Mouse (Mus musculus) thymus, adult 18-20 months (tissue): ENCODE measurements around the gene Rps6kc1.

Source experiments
- DNase-seq, 2 experiments: peaks; one replicate each; pipeline ENCODE4 v3.0.0; 2022; ENCODE audit warnings: mixed read lengths in 2 of 2

Gene Rps6kc1

DNA sequence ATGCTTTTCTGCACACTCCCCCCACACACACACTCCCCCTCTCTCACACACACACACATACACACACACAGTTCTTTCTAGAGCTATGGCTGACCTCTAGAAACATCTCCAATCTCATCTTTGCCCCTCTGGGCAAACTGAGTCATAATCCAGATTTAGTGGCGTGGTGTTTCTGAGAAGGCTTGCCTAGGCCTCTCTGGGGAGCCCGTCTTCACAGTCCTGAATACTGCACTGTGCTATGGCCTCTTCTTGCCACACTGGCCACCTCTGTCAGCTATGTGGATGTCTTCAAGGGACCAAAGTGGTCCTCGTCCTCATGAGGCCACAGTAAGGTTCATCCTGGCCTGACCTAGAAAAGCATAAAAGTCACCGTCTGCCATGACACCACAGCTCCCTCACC, 247.6 kb downstream of the Rps6kc1 start:
- no peak for DNase-seq

- no peak for DNase-seq
Observed at GRCm38 (mm10) chr1:190662736-190663135, 248.8 kb downstream of the Rps6kc1 start.

DNA sequence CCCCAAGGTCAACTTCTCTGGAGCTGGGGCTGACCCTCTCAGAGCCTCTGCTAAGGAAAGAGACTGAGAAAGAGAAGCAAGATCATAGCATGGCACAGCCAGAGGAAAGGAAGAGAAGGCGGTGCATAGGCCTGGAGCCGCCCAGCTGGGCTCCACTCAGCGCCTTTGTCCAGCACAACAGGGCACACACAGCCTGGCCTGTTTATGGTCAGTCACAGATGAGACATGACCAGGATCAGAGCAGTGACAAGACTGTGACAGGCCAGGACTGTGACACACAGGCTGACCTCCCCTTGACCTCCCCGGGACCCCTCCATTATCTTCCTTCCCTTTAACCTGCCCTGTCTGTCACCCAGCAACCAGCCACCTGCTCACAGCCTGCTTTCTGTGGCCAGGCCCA, 249.8 kb downstream of the Rps6kc1 start:
- no peak for DNase-seq

DNA sequence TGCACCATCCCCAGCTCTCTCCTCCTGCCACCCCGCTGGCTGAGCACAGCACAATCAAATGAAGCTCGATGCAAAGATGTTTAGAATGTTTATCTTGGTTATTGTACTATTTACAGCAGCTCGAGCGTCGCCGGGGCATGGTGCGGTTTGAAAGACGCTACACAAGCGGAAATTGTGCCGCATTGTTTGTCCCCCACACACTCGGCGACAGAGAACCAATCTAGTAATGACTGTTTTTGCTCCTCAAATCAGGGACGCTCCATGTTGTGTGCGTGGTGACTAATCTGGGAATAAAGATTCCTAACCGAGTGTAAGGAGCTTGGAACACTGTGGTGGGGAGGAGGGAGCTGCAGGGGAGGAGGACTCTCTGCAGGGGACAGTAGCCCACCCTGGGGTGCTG, 250.3 kb downstream of the Rps6kc1 start:
- no peak for DNase-seq

- no peak for DNase-seq
Observed at GRCm38 (mm10) chr1:190659722-190660502, 251.7 kb downstream of the Rps6kc1 start.

DNA sequence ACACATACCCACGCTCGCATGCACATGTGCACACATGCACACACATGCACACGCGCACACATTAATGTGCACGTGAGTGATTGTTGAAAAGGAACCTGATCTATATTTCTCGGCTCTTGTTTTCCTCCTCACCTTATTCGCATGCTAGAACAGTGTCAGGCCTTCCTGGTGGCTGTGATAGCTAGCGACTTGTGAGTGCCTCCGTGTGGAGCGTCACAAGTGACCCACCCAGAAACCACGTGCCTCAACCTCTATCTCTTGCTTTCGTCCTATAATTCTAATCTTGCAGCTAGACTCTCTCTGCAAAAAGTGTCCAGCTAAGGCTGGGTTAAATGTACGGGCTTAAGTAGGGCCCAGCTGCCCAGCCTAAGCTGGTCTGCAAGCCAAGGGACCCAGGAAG, 253.3 kb downstream of the Rps6kc1 start:
- no peak for DNase-seq

- DNase-seq: no peak
Observed at GRCm38 (mm10) chr1:190656089-190656488, 255.5 kb downstream of the Rps6kc1 start.

DNA sequence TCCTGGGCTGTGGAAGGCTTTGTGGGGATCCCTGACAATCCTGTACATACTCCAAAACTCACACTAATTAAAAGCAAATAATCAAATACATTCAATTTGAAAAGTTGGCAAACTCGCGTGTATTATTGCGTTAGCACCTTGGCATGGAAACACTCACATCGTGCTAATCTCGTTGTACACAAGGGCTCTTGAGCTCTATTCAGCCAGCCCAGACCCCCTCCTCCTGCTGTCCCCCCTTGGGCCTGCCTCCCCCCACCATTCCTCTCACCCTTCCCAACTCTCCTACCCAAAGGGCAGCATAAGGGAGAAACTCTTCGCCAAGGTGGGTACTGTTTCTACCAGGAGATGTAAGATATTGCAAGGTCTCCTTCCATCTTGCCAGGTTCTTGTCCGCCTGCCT, 255.9 kb downstream of the Rps6kc1 start:
- DNase-seq: no peak

DNA sequence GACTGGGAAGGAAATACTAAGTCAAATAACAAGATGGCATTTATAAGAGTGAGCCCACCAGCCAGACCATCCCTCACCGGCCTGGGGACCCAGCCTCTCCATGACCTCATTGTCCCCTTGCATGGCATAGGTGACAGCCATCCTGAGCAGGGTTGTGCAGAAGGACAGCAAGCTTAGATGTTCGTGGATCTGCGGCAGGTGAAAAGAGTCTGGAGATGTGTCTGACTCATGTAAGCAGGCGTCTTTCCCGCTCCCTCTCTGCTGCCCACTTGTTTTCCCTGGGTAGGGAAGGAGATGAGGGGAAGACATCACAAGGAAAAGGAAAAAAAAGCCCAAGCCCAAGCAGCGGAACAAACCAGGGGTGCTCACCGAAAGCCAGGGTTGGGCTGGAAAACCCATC, 256.5 kb downstream of the Rps6kc1 start:
- no peak for DNase-seq

- no peak for DNase-seq
Observed at GRCm38 (mm10) chr1:190654694-190655001, 256.9 kb downstream of the Rps6kc1 start.

DNA sequence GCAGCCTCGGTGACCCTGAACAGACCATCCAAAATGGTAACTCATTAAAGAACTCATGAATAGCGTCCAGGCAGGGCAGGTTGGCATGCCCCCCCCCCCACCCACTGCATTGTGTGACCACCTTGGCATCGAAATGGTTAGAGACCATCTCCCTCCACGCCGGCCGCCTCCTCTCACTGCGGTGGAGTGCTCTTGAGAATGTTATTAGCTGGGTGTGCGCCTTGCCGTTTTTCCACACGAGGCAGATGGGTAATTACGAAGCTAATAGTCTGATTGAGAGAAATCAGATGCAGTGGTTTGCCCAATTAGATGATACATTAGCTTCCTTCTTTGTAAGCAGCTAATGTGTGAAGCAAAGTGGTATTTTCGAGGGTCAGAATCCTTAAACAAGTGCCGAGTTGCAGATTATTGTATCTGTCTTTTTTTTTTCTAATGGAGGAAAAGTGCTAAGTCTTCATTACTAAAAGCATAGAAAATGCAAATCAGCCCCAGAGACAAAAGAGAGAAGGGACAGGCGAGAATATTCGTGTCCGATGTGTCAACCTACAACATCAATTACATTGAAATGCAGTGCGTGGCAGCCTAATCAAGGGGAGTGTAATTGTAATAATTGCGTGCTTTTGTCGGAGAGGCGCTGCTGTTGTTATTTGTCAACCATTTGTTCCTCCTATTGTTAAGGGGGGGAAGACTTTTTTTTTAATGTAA, 257.4 kb downstream of the Rps6kc1 start:
- no peak for DNase-seq

DNA sequence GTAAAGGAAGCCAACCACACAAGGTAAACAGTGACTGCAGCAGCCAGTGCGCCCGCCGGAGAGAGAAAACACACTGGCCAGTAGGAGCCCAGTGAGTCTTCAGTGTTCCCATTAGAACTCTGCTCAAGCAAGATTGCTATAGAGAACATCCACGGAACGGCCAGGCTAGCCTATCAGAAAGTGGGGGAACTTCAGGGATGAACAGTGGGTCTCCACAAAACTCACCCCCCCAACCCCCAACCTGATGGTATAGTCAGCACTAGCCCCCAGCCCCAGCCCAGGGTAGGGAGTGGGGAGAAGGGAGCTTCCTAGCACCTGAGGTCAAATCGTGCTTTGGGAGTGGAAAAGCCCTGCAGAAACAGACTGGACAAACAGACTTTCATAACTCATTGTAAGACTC, 258.5 kb downstream of the Rps6kc1 start:
- no peak for DNase-seq
